Mouse (Mus musculus) NIH3T3 (cell line): ENCODE measurements around the gene Znrf2.
A peak's percentile ranks its signal among the peaks of the same experiment; 100 is the strongest.

ENCODE experiments used
- DNase-seq: peaks from one replicate; pipeline ENCODE4 v3.0.0-alpha.2; 2012; ENCODE audit warnings: low read depth

Gene Znrf2

GRCm38 (mm10) chr6:54914977-54915376 lies 98.3 kb downstream of the Znrf2 start:
- DNase-seq, result no peak

- DNase-seq, result no peak
Measured at GRCm38 (mm10) chr6:54916163-54916562, 99.4 kb downstream of the Znrf2 start.

- no peak for DNase-seq
Measured at GRCm38 (mm10) chr6:54916941-54917340, 100.2 kb downstream of the Znrf2 start.

GRCm38 (mm10) chr6:54917523-54917922 lies 100.8 kb downstream of the Znrf2 start:
- DNase-seq, result peak; percentile 81

DNA sequence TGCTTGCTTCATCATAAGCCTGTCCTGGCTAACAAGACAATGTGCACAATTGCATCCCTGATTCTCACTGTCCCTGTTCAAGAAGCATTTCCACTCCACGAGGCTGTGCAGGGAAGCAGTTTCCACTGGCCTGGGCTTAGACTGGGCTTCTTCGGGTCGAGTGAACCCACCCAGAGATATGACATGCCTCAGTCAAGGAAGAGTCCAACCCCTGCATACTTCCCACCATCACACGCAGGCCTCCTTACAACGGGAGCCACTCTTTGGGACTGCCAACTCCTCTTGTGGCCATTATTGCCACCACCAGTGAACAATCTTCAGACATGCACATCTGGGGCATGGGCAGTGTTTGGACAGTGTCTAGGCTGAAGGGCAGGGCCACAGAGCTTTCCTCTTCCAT lies 101.8 kb downstream of the Znrf2 start:
- no peak for DNase-seq

- no peak for DNase-seq
Measured at GRCm38 (mm10) chr6:54924538-54924937, 107.8 kb downstream of the Znrf2 start.

DNA sequence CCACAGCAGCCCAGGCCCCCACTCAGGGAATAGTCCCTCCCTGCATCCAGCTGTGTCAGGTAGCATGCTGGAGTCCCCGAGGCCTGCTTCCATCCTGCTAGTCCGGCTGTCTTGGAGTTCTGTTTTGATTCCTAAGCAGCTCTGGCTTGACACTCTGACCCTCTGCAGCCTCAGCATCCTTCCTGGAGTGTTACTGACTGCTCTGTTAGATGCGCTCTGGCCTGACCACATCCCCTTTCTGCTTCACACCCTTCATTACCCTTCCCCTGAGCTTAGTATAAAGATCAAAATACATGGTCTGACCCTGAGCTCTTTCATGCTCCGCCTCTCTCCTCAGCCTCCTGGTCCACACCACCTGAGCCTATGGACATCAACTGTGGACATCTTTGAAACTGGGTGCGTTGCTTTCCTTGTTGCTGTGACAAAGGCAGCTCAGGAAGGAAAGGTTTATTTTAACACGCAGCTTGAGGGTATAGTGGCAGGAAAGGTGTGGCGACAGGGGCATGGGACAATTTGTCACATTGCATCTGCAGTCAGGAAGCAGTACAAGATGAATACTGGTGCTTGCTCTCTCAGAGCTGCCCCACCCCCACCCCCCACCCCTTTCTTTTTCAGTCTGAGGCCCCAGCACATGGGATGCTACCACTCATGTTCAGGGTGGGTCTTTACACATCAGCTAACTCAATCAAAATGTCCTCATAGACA lies 109.2 kb downstream of the Znrf2 start:
- no peak for DNase-seq

DNA sequence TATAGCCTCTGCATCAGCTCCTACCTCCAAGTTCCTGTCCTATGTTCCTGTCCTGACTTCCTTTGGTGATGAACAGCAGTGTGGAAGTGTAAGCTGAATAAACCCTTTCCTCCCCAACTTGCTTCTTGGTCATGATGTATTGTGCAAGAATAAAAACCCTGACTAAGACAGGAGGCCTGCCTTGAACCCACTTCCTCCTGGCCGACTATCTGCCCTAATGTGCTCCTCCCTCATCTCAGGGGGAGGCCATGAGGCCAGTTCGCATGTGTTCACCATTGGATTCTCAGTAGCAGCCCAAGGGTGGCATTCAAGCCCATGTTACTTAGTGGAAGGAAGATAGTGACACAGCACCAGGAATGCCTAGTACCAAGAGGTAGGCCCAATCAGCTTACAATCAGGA lies 110.2 kb downstream of the Znrf2 start:
- DNase-seq, result no peak

DNA sequence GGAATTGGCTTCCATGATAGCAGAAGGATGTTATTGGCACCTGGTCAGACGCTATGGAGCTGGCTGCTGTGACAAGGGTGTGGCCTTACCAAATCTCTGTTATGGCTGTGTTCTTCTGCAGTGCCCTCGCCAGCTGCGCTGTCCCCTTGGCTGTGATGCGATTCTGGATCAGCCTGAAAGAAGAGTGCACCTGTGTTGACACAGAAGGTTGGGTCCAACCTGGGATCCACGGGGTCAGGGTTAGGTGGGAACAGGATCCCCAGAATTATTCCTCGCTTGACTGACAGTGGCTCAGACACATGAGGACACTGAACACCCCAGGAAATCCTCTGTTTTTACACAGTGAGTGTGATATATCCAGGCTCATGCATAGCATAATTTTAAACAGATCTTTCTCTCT lies 111.2 kb downstream of the Znrf2 start:
- DNase-seq, result no peak

DNA sequence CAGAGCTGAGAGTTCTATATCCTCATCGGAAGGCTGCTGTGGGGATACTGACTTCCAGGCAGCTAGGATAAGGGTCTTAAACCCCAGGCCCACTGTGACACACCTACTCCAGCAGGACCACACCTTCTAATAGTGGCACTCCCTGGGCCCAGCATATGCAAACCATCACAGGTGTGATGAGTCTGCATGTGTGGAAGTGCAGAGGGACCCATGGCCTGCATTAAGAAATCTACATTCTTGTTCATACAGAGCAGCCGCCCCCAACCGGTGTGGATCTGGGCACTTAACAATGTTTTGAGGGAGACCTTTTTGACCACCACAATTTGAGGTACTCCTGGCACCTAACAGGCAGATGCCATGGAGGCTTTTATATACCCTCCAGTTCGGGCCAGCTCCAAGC lies 114.9 kb downstream of the Znrf2 start:
- DNase-seq, result no peak

DNA sequence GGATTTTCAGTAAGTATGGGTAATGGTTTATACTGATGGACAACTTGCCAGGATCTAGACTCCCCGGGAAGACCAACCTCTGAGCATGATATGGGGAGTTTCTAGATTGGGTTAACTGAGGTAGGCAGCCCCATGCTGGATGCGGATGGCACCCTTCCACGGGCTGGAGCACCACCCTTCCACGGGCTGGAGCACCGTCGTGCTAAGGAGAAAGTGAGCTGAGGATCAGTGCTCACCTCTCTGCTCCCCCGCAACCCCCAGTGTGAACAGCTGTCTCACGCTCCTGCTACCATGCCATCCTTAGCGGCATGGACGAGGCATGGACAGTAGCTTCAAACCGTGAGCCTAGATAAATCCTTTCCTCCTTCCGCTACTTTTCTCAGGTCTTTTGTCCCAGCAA lies 115.8 kb downstream of the Znrf2 start:
- DNase-seq, result no peak

DNA sequence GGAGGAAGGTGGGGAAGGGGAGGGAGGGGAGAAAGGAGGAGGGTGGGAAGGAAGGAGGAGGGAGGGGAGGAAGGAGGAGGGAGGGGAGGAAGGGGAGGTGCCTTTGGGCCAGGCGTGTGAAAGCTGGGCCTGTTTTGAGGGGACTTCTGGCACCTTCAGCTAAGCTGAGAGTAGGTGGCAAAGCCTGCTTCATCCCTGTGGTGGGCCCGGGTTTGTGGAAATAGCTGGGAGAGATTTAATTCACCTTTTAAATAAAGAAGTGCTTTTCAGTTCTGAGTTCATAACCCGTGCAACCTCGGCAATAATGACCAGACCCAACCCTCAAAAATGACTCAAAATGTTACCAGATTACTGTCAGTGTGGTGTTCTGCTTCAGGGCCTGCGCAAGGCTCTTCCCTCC lies 116.5 kb downstream of the Znrf2 start:
- DNase-seq, result no peak

DNA sequence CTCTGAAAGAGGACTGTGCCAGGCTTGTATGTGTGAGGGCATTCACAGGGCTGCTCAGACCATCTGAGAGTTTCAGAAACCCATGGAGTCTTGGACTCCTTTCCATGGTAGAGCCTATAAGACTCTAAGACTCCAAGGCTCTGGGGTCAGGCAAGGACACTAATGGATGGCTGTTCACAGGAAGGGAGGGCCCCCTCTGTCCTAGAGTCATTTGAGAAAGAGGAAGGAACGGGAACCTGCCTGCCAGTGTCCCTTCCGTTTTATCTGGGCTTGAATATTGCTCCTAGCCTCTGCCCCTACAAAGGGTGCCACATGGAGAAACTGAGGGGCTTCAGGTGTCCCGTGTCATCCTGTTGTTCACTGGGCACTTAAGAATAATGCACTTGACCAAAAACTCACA lies 117.2 kb downstream of the Znrf2 start:
- no peak for DNase-seq

GRCm38 (mm10) chr6:54934313-54934712 lies 117.6 kb downstream of the Znrf2 start:
- no peak for DNase-seq

- DNase-seq, result no peak
Measured at GRCm38 (mm10) chr6:54934930-54935329, 118.2 kb downstream of the Znrf2 start.

- DNase-seq, result no peak
Measured at GRCm38 (mm10) chr6:54936496-54936895, 119.8 kb downstream of the Znrf2 start.

GRCm38 (mm10) chr6:54939631-54940030 lies 122.9 kb downstream of the Znrf2 start:
- DNase-seq, result peak; percentile 33

DNA sequence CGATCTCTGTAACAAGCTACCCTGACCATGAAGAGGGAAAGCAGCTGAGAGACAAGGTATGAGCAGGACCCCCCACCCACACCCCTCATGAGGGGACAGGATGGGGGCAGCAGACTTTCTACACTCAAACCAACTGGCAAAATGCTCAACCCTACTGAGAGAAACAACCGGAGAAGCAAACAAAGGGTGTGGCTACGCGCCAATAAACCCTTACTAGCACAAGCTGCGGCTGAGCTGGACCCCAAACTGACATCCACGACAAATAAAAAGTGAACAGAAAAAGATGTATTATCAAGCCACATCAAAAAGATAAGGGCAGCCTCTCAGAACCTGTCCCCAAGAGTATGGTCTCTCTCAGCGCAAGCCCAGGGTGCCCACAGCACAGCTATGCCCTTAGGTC lies 123.4 kb downstream of the Znrf2 start:
- DNase-seq, result no peak

GRCm38 (mm10) chr6:54941149-54941548 lies 124.4 kb downstream of the Znrf2 start:
- DNase-seq, result no peak
